Mouse (Mus musculus): ENCODE results near the gene Lbx2. TPM values are rescaled to one million over a fixed set of nuclear protein-coding genes. Genes with fewer than 3 reads are reported as not detected.
A peak's percentile ranks its signal among the peaks of the same experiment; 100 is the strongest.

The Lbx2 gene
- polyA plus RNA-seq (2015; fragmentation: Nextera tagmentation; extraction: Ambion mirVana): not detected in 2 replicates

DNA sequence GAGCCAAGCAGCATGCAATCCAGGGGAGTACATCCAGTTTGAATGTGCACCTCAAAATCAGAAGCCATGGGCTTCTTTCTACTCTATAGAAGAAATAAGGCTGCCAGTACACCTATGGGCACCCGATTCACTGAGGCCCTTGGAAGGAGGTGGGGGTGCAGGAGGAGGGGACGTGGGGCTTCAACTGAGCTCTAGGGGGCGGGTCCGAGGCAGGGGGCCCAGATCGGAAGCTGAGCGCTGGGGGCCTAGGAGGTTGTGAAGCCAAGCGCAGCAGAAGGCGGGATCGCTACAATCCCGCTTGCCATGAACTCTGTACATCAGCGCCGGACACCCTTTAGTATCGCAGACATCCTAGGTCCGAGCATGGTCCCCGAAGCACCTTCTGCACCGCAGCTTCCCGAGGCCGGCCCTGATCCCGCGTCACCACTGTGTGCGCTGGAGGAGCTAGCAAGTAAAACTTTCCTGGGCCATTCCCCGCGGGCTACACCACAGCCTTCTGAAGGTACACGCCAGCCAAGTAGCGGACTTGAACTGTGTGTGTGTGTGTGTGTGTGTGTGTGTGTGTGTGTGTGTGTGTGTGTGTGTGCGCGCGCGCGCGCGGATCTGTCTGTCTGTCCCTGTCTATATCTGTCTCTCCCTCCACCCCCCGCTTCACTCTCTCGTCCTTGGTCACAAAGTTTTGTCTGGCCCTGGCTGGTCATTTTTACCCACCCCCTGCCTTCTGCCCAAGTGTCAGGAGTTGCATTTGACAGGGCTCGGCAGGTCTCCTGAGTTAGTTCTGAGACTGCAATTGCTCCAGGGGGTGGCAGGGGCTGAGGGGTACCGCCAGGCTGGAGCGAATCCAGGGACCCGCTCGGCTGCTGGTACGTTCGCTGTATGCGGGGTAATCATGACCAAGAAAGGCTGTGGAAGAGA, at the start of gene Lbx2:
TSS of gene Lbx2 (plus strand) at position 247 of the 915 bp plus-strand sequence.
- no peak within 1 kb of the TSS for H3K4me2 ChIP-seq (ENCODE audit: low read length)
- no peaks in the 10 kb centered on the region for H3K9me3 ChIP-seq (replicated peaks; ENCODE audit: control insufficient read depth, low read length, poor library complexity, severe bottlenecking)
- no peak for ATAC-seq
- H3K4me3 ChIP-seq (ENCODE audit: low read depth, low read length): no peak within 1 kb of the TSS
- no peak within 1 kb of the TSS for H3K27ac ChIP-seq (ENCODE audit: low read length)
- WGBS: 4% methylated on average over 42 of the region's 42 CpGs
- 0 out of 2 replicates have a peak, but pooled peaks cover 4% of the 10 kb centered on the region for H3K36me3 ChIP-seq (ENCODE audit: control insufficient read depth, insufficient read depth, low read length)
- H3K9ac ChIP-seq (ENCODE audit: low read depth, low read length): no peak within 1 kb of the TSS
- H3K4me1 ChIP-seq (ENCODE audit: control insufficient read depth, insufficient read depth, low read length): 0 out of 2 replicates have a peak, but pooled peaks cover 3% of the 10 kb centered on the region
- peaks cover 82% of the 10 kb centered on the region for H3K27me3 ChIP-seq (ENCODE audit: control insufficient read depth, insufficient read depth, low read depth, low read length)

DNA sequence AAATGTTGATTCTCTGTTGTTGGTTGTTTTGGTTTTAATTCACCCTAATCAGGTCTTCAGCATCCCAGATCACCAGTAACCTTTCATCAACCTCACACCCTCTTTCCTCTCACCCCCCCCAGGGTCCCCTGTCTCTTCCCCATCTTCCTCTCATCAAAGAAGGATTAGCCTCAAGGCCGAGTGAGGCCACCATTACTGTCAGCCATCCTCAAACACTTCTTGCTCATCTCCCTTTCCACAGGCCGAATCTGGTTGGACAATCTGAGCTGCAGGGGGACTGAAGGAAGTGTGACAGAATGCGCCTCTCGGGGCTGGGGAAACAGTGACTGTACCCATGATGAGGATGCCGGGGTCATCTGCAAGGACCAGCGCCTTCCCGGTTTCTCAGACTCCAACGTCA, 49.0 kb upstream of the Lbx2 start:
- H3K9ac ChIP-seq (ENCODE audit: low read depth, low read length): no peak overlapping the region
- no peak for ATAC-seq
- H3K27ac ChIP-seq (ENCODE audit: low read length): no peak overlapping the region
- 75% methylated on average over 8 of the region's 8 CpGs for WGBS
- peaks cover 18% of the 10 kb centered on the region for H3K4me1 ChIP-seq (ENCODE audit: control insufficient read depth, insufficient read depth, low read length)
- H3K36me3 ChIP-seq (ENCODE audit: control insufficient read depth, insufficient read depth, low read length): no peaks in the 10 kb centered on the region
- peaks cover 18% of the 10 kb centered on the region for H3K27me3 ChIP-seq (ENCODE audit: control insufficient read depth, insufficient read depth, low read depth, low read length)
- no peaks in the 10 kb centered on the region for H3K9me3 ChIP-seq (replicated peaks; ENCODE audit: control insufficient read depth, low read length, poor library complexity, severe bottlenecking)
- no peak overlapping the region for H3K4me2 ChIP-seq (ENCODE audit: low read length)
- no peak overlapping the region for H3K4me3 ChIP-seq (ENCODE audit: low read depth, low read length)

DNA sequence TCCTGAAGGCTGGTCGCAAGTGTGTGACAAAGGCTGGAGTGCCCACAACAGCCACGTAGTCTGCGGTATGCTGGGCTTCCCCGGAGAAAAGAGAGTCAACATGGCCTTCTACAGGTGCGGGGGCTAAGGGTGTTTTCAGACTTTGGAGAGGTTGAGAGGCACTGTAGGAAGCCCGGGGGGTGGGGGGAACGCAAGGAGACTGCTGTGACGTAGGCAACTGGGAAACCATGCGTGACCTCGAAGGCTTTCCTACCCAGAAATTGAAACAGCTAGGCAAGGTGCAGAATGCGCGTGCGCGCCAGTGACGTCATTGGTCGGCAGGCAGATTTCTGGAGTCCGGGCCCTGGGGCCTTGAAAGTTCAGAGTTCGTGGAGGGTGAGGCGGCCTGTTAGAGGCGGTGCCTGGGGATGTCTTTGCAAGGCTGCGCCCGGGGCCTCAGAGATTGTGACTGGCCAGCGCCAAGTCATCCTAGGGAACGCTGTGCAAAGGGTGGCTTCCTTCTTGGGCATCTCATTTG, 47.6 kb upstream of the Lbx2 start:
- Histone ChIP-seq H3K36me3 (ENCODE audit: control insufficient read depth, insufficient read depth, low read length) (no peaks in the 10 kb centered on the region), H3K9me3 (replicated peaks; ENCODE audit: control insufficient read depth, low read length, poor library complexity, severe bottlenecking) (no peaks in the 10 kb centered on the region), H3K4me3 (ENCODE audit: low read depth, low read length) (peak overlapping the region; percentile 38), H3K27me3 (ENCODE audit: control insufficient read depth, insufficient read depth, low read depth, low read length) (peaks cover 13% of the 10 kb centered on the region), H3K27ac (ENCODE audit: low read length) (no peak overlapping the region), H3K4me2 (ENCODE audit: low read length) (peak overlapping the region; percentile 77), H3K4me1 (ENCODE audit: control insufficient read depth, insufficient read depth, low read length) (peaks cover 6% of the 10 kb centered on the region; the same call in 1 of the 2 replicates), H3K9ac (ENCODE audit: low read depth, low read length) (peak overlapping the region; percentile 59)
- ATAC-seq: peak; percentile 71
- WGBS: 8% methylated on average over 24 of the region's 24 CpGs

DNA sequence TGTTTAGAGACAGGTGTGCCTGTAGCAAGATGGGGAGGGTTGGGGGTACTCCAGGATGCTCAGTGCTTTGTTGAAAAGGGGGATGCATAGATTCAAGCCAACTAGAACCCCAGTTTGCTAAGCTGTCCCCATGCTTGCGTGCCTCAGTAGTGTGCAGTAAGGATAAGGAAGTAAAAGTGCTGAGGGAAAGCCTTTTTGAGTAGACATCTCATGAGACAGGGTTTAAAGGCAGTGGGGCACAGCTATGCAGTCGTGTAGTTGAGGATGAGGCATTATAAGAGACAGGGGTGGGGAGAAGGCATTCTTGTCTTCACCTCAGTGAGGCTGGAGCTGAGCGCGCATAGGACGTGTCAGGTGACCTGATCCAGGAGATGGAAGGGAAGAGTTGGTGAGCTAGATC, 45.6 kb upstream of the Lbx2 start:
- Histone ChIP-seq H3K9ac (ENCODE audit: low read depth, low read length) (no peak overlapping the region), H3K36me3 (ENCODE audit: control insufficient read depth, insufficient read depth, low read length) (no peaks in the 10 kb centered on the region), H3K4me2 (ENCODE audit: low read length) (no peak overlapping the region), H3K4me3 (ENCODE audit: low read depth, low read length) (no peak overlapping the region), H3K9me3 (replicated peaks; ENCODE audit: control insufficient read depth, low read length, poor library complexity, severe bottlenecking) (no peaks in the 10 kb centered on the region), H3K27ac (ENCODE audit: low read length) (no peak overlapping the region), H3K4me1 (ENCODE audit: control insufficient read depth, insufficient read depth, low read length) (0 out of 2 replicates have a peak, but pooled peaks cover 2% of the 10 kb centered on the region), H3K27me3 (ENCODE audit: control insufficient read depth, insufficient read depth, low read depth, low read length) (no peaks in the 10 kb centered on the region)
- WGBS: 82% methylated on average over 5 of the region's 5 CpGs
- ATAC-seq: no peak

DNA sequence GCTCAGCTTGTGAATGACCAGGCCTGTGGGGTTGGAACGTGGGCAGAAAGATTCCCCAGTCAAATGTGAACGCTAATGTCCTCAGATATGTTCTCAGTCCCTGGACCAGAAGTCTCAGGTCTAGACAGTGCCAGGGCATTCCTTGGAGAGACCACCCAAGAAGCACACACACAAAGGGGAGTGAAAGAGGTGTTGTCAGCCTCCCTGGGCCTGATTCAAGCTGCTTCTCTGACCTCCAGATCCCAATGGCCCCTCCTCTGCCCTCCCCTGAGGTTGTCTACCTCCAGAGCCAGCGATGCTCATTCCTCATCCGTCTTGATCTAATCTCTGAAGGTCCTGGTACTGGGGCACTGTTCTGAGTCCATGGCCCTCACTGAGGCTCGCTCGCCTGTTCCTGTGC, 42.6 kb upstream of the Lbx2 start:
- Histone ChIP-seq H3K4me1 (ENCODE audit: control insufficient read depth, insufficient read depth, low read length) (no peaks in the 10 kb centered on the region), H3K27me3 (ENCODE audit: control insufficient read depth, insufficient read depth, low read depth, low read length) (no peaks in the 10 kb centered on the region), H3K4me3 (ENCODE audit: low read depth, low read length) (no peak overlapping the region), H3K9ac (ENCODE audit: low read depth, low read length) (no peak overlapping the region), H3K4me2 (ENCODE audit: low read length) (no peak overlapping the region), H3K27ac (ENCODE audit: low read length) (no peak overlapping the region), H3K36me3 (ENCODE audit: control insufficient read depth, insufficient read depth, low read length) (no peaks in the 10 kb centered on the region), H3K9me3 (replicated peaks; ENCODE audit: control insufficient read depth, low read length, poor library complexity, severe bottlenecking) (no peaks in the 10 kb centered on the region)
- ATAC-seq: no peak
- WGBS: 70% methylated on average over 6 of the region's 6 CpGs

DNA sequence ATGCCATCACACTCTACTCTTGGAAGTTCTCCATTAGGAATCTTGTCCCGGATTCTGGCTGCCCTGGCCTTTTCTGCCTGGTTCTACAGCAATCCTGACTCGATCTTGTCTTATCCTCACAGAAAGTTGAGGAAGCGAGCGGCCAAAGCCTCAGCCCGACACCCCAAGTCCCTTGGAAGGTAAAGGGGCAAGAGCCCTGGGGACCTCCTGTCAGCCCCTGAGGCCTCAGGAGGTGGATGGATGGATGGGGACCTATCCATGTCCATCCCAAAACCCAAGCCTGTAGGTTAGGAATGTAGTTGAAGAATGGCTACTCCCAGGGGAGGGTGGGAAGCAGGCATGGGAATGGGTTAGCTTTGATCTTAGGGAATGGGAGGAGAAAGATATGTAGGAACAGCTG, 42.2 kb upstream of the Lbx2 start:
- H3K36me3 ChIP-seq (ENCODE audit: control insufficient read depth, insufficient read depth, low read length): no peaks in the 10 kb centered on the region
- H3K27me3 ChIP-seq (ENCODE audit: control insufficient read depth, insufficient read depth, low read depth, low read length): no peaks in the 10 kb centered on the region
- H3K4me1 ChIP-seq (ENCODE audit: control insufficient read depth, insufficient read depth, low read length): no peaks in the 10 kb centered on the region
- no peak overlapping the region for H3K4me2 ChIP-seq (ENCODE audit: low read length)
- no peaks in the 10 kb centered on the region for H3K9me3 ChIP-seq (replicated peaks; ENCODE audit: control insufficient read depth, low read length, poor library complexity, severe bottlenecking)
- no peak for ATAC-seq
- WGBS: 92% methylated on average over 5 of the region's 5 CpGs
- no peak overlapping the region for H3K9ac ChIP-seq (ENCODE audit: low read depth, low read length)
- no peak overlapping the region for H3K4me3 ChIP-seq (ENCODE audit: low read depth, low read length)
- H3K27ac ChIP-seq (ENCODE audit: low read length): no peak overlapping the region

DNA sequence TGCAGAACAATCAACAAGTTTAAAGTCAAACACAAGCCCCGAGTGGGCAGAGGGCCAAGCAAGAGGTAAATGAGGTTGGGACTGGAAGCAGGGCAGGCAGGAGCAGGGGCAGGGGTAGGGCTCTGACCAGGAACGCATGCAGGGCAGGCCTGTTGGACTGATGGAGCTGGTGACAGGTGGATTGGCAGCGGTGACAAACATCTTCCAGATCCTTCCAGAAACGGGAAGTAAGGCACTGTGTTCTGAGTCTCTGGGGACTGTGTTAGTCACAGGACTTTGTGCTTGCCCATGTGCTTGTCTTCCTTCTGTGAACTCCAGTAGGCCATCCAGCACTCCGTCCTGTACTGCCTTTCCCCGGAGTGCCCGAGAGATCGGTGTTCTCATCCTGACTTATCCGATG, 41.4 kb upstream of the Lbx2 start:
- H3K36me3 ChIP-seq (ENCODE audit: control insufficient read depth, insufficient read depth, low read length): no peaks in the 10 kb centered on the region
- H3K9ac ChIP-seq (ENCODE audit: low read depth, low read length): no peak overlapping the region
- WGBS: 84% methylated on average over 9 of the region's 9 CpGs
- H3K4me2 ChIP-seq (ENCODE audit: low read length): no peak overlapping the region
- no peak overlapping the region for H3K27ac ChIP-seq (ENCODE audit: low read length)
- H3K27me3 ChIP-seq (ENCODE audit: control insufficient read depth, insufficient read depth, low read depth, low read length): no peaks in the 10 kb centered on the region
- H3K4me3 ChIP-seq (ENCODE audit: low read depth, low read length): no peak overlapping the region
- ATAC-seq: no peak
- no peaks in the 10 kb centered on the region for H3K9me3 ChIP-seq (replicated peaks; ENCODE audit: control insufficient read depth, low read length, poor library complexity, severe bottlenecking)
- no peaks in the 10 kb centered on the region for H3K4me1 ChIP-seq (ENCODE audit: control insufficient read depth, insufficient read depth, low read length)

DNA sequence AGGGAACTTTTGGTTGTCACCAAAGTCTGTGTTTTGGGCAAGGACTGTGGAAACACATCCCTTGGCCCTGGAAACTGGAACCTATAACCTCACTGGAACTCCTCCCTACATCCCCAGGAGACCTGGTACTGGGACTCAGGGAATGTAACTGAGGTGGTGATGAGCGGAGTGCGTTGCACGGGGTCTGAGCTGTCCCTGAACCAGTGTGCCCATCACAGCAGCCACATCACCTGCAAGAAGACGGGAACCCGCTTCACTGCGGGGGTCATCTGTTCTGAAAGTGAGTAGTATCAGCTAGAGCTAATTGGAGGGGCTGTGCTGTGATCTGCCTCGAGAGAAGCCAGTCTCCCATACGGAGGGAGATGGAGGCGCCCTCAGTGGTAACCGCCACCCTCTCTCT, 36.8 kb upstream of the Lbx2 start:
- no peak overlapping the region for H3K4me3 ChIP-seq (ENCODE audit: low read depth, low read length)
- H3K36me3 ChIP-seq (ENCODE audit: control insufficient read depth, insufficient read depth, low read length): peaks cover 11% of the 10 kb centered on the region; the same call in 1 of the 2 replicates
- WGBS: 76% methylated on average over 10 of the region's 10 CpGs
- no peaks in the 10 kb centered on the region for H3K9me3 ChIP-seq (replicated peaks; ENCODE audit: control insufficient read depth, low read length, poor library complexity, severe bottlenecking)
- H3K27me3 ChIP-seq (ENCODE audit: control insufficient read depth, insufficient read depth, low read depth, low read length): no peaks in the 10 kb centered on the region
- no peak overlapping the region for H3K27ac ChIP-seq (ENCODE audit: low read length)
- H3K9ac ChIP-seq (ENCODE audit: low read depth, low read length): no peak overlapping the region
- ATAC-seq: no peak
- no peak overlapping the region for H3K4me2 ChIP-seq (ENCODE audit: low read length)
- H3K4me1 ChIP-seq (ENCODE audit: control insufficient read depth, insufficient read depth, low read length): peaks cover 11% of the 10 kb centered on the region

Data from midbrain, embryonic 16.5 days (tissue).